Comparison of ENCODE assay signal across 8 mouse cellular contexts in genomic region chr10:80227877-80228775, GRCm38 (mm10). TPM values are rescaled to one million over a fixed set of nuclear protein-coding genes. Genes with fewer than 3 reads are reported as not detected.
DNase-seq lines count a peak whose midpoint lies in the region; ATAC-seq and TF ChIP-seq lines count a peak whose summit lies in the region.

No protein-coding gene starts in this region.

- peak overlapping the region; percentile 95 for H3K27ac ChIP-seq in forebrain, embryonic 12.5 days
- H3K27ac ChIP-seq in midbrain, embryonic 16.5 days (ENCODE audit: low read length) = peak overlapping the region; percentile 97

- peaks cover 47% of the 10 kb centered on the region for H3K36me3 ChIP-seq in C2C12 (ENCODE audit: control insufficient read depth, insufficient read depth)
- peaks cover 36% of the 10 kb centered on the region for H3K36me3 ChIP-seq in forebrain, embryonic 12.5 days (replicated peaks)
- H3K36me3 ChIP-seq in midbrain, embryonic 16.5 days (ENCODE audit: control insufficient read depth, insufficient read depth, low read length) = 0 out of 2 replicates have a peak, but pooled peaks cover 8% of the 10 kb centered on the region

- H3ac ChIP-seq in C2C12 (ENCODE audit: control insufficient read depth, insufficient read length, low read depth) = peak overlapping the region; percentile 96

- peak overlapping the region; percentile 98 for H3K9ac ChIP-seq in forebrain, embryonic 12.5 days
- peak overlapping the region; percentile 91 for H3K9ac ChIP-seq in midbrain, embryonic 16.5 days (ENCODE audit: low read depth, low read length)

- H3K79me3 ChIP-seq in C2C12 (ENCODE audit: low read depth) = peaks cover 32% of the 10 kb centered on the region

- no peak overlapping the region for H3K4me3 ChIP-seq in C2C12 (ENCODE audit: insufficient read depth, poor library complexity, severe bottlenecking)
- H3K4me3 ChIP-seq in forebrain, embryonic 12.5 days (replicated peaks) = peak overlapping the region; percentile 87
- H3K4me3 ChIP-seq in midbrain, embryonic 16.5 days (ENCODE audit: low read depth, low read length) = peak overlapping the region; percentile 76

- no peak for TF ChIP-seq CTCF in C2C12 (IDR thresholded peaks at IDR 0.05; ENCODE audit: control insufficient read depth, insufficient read depth, insufficient read length)

- no peaks in the 10 kb centered on the region for H3K27me3 ChIP-seq in C2C12 (ENCODE audit: control insufficient read depth, insufficient read depth, insufficient read length)
- H3K27me3 ChIP-seq in forebrain, embryonic 12.5 days = no peaks in the 10 kb centered on the region
- no peaks in the 10 kb centered on the region for H3K27me3 ChIP-seq in midbrain, embryonic 16.5 days (ENCODE audit: control insufficient read depth, insufficient read depth, low read depth, low read length)

- peak; percentile 46 for DNase-seq in cerebellum, adult 11-12 months
- DNase-seq in cerebellum, adult 11 months = no peak
- DNase-seq in kidney, postnatal 14 days = peak; percentile 71
- no peak for DNase-seq in thymus, postnatal 36 days
- no peak for DNase-seq in frontal cortex, postnatal 14 days (ENCODE audit: low spot score in 2 of 2)

- no peak for ATAC-seq in forebrain, embryonic 12.5 days (ENCODE audit: low FRiP score)
- no peak for ATAC-seq in midbrain, embryonic 16.5 days

- 58% methylated on average over 15 of the region's 15 CpGs for WGBS in forebrain, embryonic 12.5 days
- 29% methylated on average over 15 of the region's 15 CpGs for WGBS in midbrain, embryonic 16.5 days

- no peaks in the 10 kb centered on the region for H3K9me3 ChIP-seq in forebrain, embryonic 12.5 days
- H3K9me3 ChIP-seq in midbrain, embryonic 16.5 days (replicated peaks; ENCODE audit: control insufficient read depth, low read length, poor library complexity, severe bottlenecking) = no peaks in the 10 kb centered on the region

- H3K4me1 ChIP-seq in forebrain, embryonic 12.5 days = peaks cover 58% of the 10 kb centered on the region
- peaks cover 37% of the 10 kb centered on the region for H3K4me1 ChIP-seq in midbrain, embryonic 16.5 days (ENCODE audit: control insufficient read depth, insufficient read depth, low read length)

- H3K79me2 ChIP-seq in C2C12 (ENCODE audit: control insufficient read depth, insufficient read depth) = peaks cover 64% of the 10 kb centered on the region

- H3K4me2 ChIP-seq in forebrain, embryonic 12.5 days = peak overlapping the region; percentile 95
- peak overlapping the region; percentile 95 for H3K4me2 ChIP-seq in midbrain, embryonic 16.5 days (ENCODE audit: low read length)

TF ChIP-seq in C2C12, 6 proteins besides CTCF, POLR2A, EP300 and RAD21:
- TF ChIP-seq MAX (IDR thresholded peaks at IDR 0.05) = no peak
- no peak for TF ChIP-seq FOSL1 (IDR thresholded peaks at IDR 0.05; ENCODE audit: insufficient read depth, low read length, poor library complexity, severe bottlenecking)
- no peak for TF ChIP-seq USF1 (IDR thresholded peaks at IDR 0.05; ENCODE audit: low read depth)
- peak; percentile 81 for TF ChIP-seq MYOD1 (IDR thresholded peaks at IDR 0.05; ENCODE audit: control insufficient read depth, insufficient read length, low read depth)
- TF ChIP-seq CEBPB (IDR thresholded peaks at IDR 0.05; ENCODE audit: low read depth) = no peak
TF ChIP-seq in C2C12: peak in this region for 1.

RNA-seq across cellular contexts. Expression of gene Mum1, which starts 1.9 kb away (rescaled TPM):
- polyA plus RNA-seq in C2C12 (2012; fragmentation: generic; extraction: Trizol) = 57.7 TPM
- 55.5 and 58.4 TPM in 2 replicates for polyA plus RNA-seq in forebrain, embryonic 12.5 days (2016; fragmentation: Nextera tagmentation; extraction: Ambion mirVana)
- 47.8 and 51.1 TPM in 2 replicates for polyA plus RNA-seq in midbrain, embryonic 16.5 days (2015; fragmentation: Nextera tagmentation; extraction: Ambion mirVana)

RNA-seq across cellular contexts. Expression of gene Ndufs7, which starts 20.8 kb away (rescaled TPM):
- 288 TPM for polyA plus RNA-seq in C2C12 (2012; fragmentation: generic; extraction: Trizol)
- 201 and 216 TPM in 2 replicates for polyA plus RNA-seq in forebrain, embryonic 12.5 days (2016; fragmentation: Nextera tagmentation; extraction: Ambion mirVana)
- 263 and 302 TPM in 2 replicates for polyA plus RNA-seq in midbrain, embryonic 16.5 days (2015; fragmentation: Nextera tagmentation; extraction: Ambion mirVana)

RNA-seq across cellular contexts. Expression of gene Gamt, which starts 32.7 kb away (rescaled TPM):
- polyA plus RNA-seq in C2C12 (2012; fragmentation: generic; extraction: Trizol) = 48.3 TPM
- polyA plus RNA-seq in forebrain, embryonic 12.5 days (2016; fragmentation: Nextera tagmentation; extraction: Ambion mirVana) = 15.9 and 19.0 TPM in 2 replicates
- polyA plus RNA-seq in midbrain, embryonic 16.5 days (2015; fragmentation: Nextera tagmentation; extraction: Ambion mirVana) = 15.8 and 19.5 TPM in 2 replicates

RNA-seq across cellular contexts. Expression of gene Dazap1, which starts 33.2 kb away (rescaled TPM):
- 159 TPM for polyA plus RNA-seq in C2C12 (2012; fragmentation: generic; extraction: Trizol)
- 65.1 and 69.7 TPM in 2 replicates for polyA plus RNA-seq in forebrain, embryonic 12.5 days (2016; fragmentation: Nextera tagmentation; extraction: Ambion mirVana)
- 43.7 and 51.9 TPM in 2 replicates for polyA plus RNA-seq in midbrain, embryonic 16.5 days (2015; fragmentation: Nextera tagmentation; extraction: Ambion mirVana)

RNA-seq across cellular contexts. Expression of gene Efna2, which starts 48.8 kb away (rescaled TPM):
- polyA plus RNA-seq in C2C12 (2012; fragmentation: generic; extraction: Trizol) = 3.2 TPM
- polyA plus RNA-seq in forebrain, embryonic 12.5 days (2016; fragmentation: Nextera tagmentation; extraction: Ambion mirVana) = 36.4 and 48.9 TPM in 2 replicates
- polyA plus RNA-seq in midbrain, embryonic 16.5 days (2015; fragmentation: Nextera tagmentation; extraction: Ambion mirVana) = 37.3 and 43.3 TPM in 2 replicates

Comparison
In these comparisons a context has a peak if more than half of its experiments do, and no peak if none do; other contexts are left out.
1. DNase-seq: peak in cerebellum, adult 11-12 months (single experiment) and kidney, postnatal 14 days (single experiment); none in cerebellum, adult 11 months (single experiment), thymus, postnatal 36 days (0 of 2) and frontal cortex, postnatal 14 days (0 of 2).